Mouse (Mus musculus) midbrain, embryonic 16.5 days (tissue): ENCODE measurements around the gene Pnliprp2. TPM values are rescaled to one million over a fixed set of nuclear protein-coding genes. Genes with fewer than 3 reads are reported as not detected.

ENCODE experiments used
- ATAC-seq: fragments of 200-750 bp; cut with Nextera tagmentation; 2 replicates; pipeline ENCODE4 v1.8.0; 2017; ENCODE audit warnings: moderate TSS enrichment
- H3K27ac ChIP-seq: fragments of 300-500 bp; sonication (generic); 2 replicates; pipeline ENCODE4 v1.5.1; 2014; ENCODE audit warnings: mild to moderate bottlenecking, low read length, mixed read lengths
- H3K27me3 ChIP-seq: fragments of 300-500 bp; sonication (generic); 2 replicates; pipeline ENCODE4 v1.6.1; 2014; ENCODE audit warnings: low read depth, low read length, mixed read lengths; ENCODE audit not compliant: control insufficient read depth, insufficient read depth
- H3K36me3 ChIP-seq: fragments of 300-500 bp; sonication (generic); 2 replicates; pipeline ENCODE4 v1.6.1; 2014; ENCODE audit warnings: mild to moderate bottlenecking, low read length, moderate library complexity, mixed read lengths; ENCODE audit not compliant: control insufficient read depth, insufficient read depth
- H3K4me1 ChIP-seq: fragments of 300-500 bp; sonication (generic); 2 replicates; pipeline ENCODE4 v1.6.1; 2014; ENCODE audit warnings: mild to moderate bottlenecking, low read length, mixed read lengths; ENCODE audit not compliant: control insufficient read depth, insufficient read depth
- H3K4me2 ChIP-seq: fragments of 300-500 bp; sonication (generic); 2 replicates; pipeline ENCODE4 v1.6.1; 2014; ENCODE audit warnings: mild to moderate bottlenecking, low read length, mixed read lengths
- H3K4me3 ChIP-seq: fragments of 300-500 bp; sonication (generic); 2 replicates; pipeline ENCODE4 v1.5.1; 2014; ENCODE audit warnings: low read depth, mild to moderate bottlenecking, low read length, moderate library complexity, mixed read lengths
- H3K9ac ChIP-seq: fragments of 300-500 bp; sonication (generic); 2 replicates; pipeline ENCODE4 v1.6.1; 2014; ENCODE audit warnings: low read depth, low read length, mixed read lengths
- H3K9me3 ChIP-seq: fragments of 300-500 bp; sonication (generic); replicated peaks from 2 replicates; pipeline ENCODE4 v1.6.1; 2014; ENCODE audit warnings: mild to moderate bottlenecking, low read length, mixed read lengths; ENCODE audit not compliant: control insufficient read depth, poor library complexity, severe bottlenecking
- whole genome bisulfite sequencing: fragments of 180-500 bp; shearing (Covaris S2); extraction: QIAGEN DNeasy Blood & Tissue Kit; methylation state at CpG from one replicate; pipeline ENCODE4 v1.1.7; 2014; 5-methylcytosine and 5-hydroxymethylcytosine counted together
- polyA plus RNA-seq: library from polyadenylated mRNA; unstranded; fragments of >200 nt; fragmentation: Nextera tagmentation; extraction: Ambion mirVana; gene quantifications from 2 replicates; pipeline ENCODE4 v1.2.1, GENCODE M21; 2015

The Pnliprp2 gene
- polyA plus RNA-seq, 1 experiment from 2014 or later, result not detected

DNA sequence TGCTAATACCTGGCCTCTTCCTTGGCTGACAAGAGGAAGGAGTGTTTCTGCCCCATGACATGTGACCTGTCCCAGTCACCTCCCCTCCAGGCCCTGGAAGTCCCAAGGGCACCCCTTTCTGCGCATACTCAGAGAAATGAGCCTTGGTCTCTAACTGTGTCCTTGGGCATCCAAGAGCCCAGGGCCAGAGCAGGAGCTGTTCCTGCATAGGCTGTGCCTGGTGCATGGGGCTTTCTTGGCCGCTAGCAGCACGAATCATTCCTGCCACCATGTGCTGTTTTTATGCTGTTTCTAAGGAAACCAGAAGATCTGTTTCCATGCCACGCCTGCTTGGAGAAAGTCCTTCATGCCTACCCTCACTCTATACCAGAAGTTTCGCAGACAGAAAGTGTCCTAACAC, 51.0 kb downstream of the Pnliprp2 start:
- Histone ChIP-seq H3K27me3 (no peaks in the 10 kb centered on the region), H3K4me3 (no peak overlapping the region), H3K27ac (no peak overlapping the region), H3K36me3 (no peaks in the 10 kb centered on the region), H3K4me2 (no peak overlapping the region), H3K9me3 (no peaks in the 10 kb centered on the region), H3K4me1 (no peaks in the 10 kb centered on the region), H3K9ac (no peak overlapping the region)
- WGBS, result 81% methylated on average over 5 of the region's 5 CpGs
- ATAC-seq, result no peak

DNA sequence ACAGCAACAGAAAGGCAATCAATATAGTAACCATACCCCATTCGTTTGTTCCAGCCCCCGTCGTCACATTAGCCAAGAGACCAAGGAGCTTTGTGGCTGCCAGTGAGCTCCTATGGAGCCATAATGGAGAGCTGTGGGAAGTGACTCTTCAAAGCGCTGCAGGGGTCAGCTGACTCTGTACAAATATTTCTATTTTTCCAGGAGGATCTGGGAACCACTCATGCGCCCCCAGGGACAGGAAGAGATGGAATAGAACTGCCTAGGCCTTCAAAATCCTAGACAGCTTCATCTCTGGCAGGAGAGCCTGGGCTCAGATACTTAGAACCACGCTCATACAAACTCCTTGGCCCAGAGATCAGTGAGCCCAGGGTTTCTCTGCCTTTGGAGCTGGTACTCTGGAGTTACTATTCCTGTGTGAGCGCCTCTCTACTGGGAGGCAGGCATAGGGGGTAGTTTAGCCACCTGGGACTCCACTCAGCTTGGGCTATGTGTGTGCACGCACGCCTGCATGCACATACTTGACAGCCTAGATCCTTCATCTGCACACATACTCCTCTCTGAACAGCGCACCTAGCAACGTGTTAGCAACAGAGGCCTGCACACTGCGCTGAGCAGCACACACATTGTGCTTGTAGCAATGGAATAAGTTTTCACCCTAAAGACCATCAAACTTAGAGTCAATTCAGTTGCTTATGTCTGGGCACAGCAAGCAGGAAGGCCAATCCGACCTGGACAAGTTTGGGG, 55.8 kb downstream of the Pnliprp2 start:
- 83% methylated on average over 13 of the region's 13 CpGs for WGBS
- ATAC-seq, result no peak
- Histone ChIP-seq H3K36me3 (peaks cover 7% of the 10 kb centered on the region), H3K9me3 (no peaks in the 10 kb centered on the region), H3K4me3 (no peak overlapping the region), H3K9ac (no peak overlapping the region), H3K4me1 (no peaks in the 10 kb centered on the region), H3K27ac (no peak overlapping the region), H3K27me3 (no peaks in the 10 kb centered on the region), H3K4me2 (no peak overlapping the region)

DNA sequence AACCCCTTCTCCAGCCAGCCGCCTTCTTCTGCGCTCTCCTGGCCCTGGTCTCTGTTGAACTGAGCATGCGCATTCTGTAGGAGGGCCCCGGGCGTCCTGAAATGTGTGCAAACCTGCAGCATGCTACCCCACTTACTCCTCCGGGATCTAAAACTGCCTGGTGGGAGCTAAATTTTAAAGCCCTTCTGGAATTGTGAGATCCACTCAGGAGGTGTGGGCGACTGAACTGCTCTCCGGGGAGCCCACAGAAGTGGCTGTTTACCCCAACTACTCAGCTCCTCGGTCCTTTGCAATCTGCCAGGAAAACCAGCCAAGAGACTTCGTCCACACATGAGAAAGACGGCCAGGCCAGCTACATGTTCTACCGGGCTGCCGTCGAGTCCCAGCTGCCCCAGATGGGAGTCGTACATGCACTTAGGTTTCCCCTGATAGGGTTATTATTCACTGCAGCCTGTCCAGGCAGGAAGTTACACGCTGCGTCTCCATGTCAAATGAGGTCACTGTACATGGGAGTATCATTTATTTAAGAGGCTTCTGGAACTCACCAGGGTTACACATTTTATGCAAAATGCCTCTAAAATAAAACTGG, 57.0 kb downstream of the Pnliprp2 start:
- Histone ChIP-seq H3K27me3 (no peaks in the 10 kb centered on the region), H3K9me3 (no peaks in the 10 kb centered on the region), H3K4me1 (no peaks in the 10 kb centered on the region), H3K36me3 (peaks cover 7% of the 10 kb centered on the region), H3K27ac (peak overlapping the region; percentile 38; the same call in 1 of the 2 replicates), H3K4me2 (no peak overlapping the region), H3K4me3 (no peak overlapping the region), H3K9ac (no peak overlapping the region)
- WGBS, result 83% methylated on average over 17 of the region's 17 CpGs
- no peak for ATAC-seq

DNA sequence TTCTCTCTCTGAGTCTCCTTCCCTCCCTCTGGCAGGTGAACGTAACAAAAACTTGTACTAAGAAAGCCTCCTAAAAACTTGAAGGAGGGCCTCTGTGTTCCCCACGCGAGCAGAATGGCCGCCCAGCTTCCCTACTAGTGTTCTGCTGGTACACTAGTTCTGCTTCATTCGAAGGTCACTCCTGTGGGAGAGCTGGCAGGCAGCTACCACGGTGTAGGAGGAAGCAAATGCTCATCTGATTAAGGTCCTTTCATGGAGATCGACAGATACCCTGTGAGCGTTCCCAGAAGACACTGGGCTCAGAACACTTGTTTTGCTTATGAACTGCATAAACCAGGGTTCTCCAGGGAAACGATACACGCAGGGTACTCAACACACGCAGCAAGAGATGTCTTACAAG, 57.9 kb downstream of the Pnliprp2 start:
- no peak overlapping the region for H3K9ac ChIP-seq
- 85% methylated on average over 11 of the region's 11 CpGs for WGBS
- peaks cover 7% of the 10 kb centered on the region for H3K36me3 ChIP-seq
- H3K4me1 ChIP-seq, result no peaks in the 10 kb centered on the region
- no peak overlapping the region for H3K4me2 ChIP-seq
- ATAC-seq, result no peak
- no peak overlapping the region for H3K4me3 ChIP-seq
- no peaks in the 10 kb centered on the region for H3K27me3 ChIP-seq
- no peak overlapping the region for H3K27ac ChIP-seq
- no peaks in the 10 kb centered on the region for H3K9me3 ChIP-seq

DNA sequence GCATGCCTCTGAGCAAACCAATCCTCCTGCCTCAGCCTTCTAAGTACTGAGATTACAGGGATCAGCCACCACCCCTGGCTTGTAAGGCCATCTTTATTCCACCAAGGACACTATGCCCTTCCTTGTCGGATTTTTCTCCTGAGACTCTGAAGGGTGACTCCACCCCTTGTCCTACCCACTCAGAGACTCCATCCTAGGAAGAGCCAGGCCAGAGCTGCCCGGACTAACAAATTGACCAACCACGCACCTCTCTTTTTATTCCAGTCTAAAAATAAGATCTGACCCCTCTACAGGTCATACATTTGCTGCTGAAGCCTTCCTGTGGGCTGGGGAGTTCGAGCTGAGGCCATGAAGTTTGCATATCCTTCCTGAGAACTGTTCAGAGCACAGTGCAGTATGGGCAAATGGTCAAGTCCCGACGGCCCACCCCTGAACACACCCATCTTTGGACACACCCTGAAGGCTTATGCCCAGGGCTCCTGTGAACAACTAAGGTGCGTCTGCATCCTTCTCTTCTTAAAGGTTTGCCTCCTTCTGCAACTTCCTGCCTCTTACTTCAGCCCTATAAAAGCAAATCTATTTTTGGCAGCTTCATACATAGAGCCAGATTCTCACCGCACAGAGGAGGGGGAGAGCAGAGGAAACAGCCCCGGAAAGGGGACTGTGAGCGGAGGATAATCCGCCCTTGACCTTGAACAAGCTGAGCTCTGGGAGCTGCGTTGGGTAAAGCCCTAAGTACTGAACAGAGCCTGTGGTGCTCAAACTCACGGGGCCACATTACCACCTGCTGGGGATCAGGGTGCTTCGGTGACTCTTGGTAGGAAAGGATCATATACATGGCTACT, 59.3 kb downstream of the Pnliprp2 start:
- no peaks in the 10 kb centered on the region for H3K9me3 ChIP-seq
- no peak for ATAC-seq
- no peak overlapping the region for H3K4me2 ChIP-seq
- peaks cover 7% of the 10 kb centered on the region for H3K36me3 ChIP-seq
- WGBS, result 83% methylated on average over 14 of the region's 14 CpGs
- no peak overlapping the region for H3K4me3 ChIP-seq
- no peak overlapping the region for H3K9ac ChIP-seq
- H3K4me1 ChIP-seq, result no peaks in the 10 kb centered on the region
- H3K27me3 ChIP-seq, result no peaks in the 10 kb centered on the region
- H3K27ac ChIP-seq, result no peak overlapping the region

DNA sequence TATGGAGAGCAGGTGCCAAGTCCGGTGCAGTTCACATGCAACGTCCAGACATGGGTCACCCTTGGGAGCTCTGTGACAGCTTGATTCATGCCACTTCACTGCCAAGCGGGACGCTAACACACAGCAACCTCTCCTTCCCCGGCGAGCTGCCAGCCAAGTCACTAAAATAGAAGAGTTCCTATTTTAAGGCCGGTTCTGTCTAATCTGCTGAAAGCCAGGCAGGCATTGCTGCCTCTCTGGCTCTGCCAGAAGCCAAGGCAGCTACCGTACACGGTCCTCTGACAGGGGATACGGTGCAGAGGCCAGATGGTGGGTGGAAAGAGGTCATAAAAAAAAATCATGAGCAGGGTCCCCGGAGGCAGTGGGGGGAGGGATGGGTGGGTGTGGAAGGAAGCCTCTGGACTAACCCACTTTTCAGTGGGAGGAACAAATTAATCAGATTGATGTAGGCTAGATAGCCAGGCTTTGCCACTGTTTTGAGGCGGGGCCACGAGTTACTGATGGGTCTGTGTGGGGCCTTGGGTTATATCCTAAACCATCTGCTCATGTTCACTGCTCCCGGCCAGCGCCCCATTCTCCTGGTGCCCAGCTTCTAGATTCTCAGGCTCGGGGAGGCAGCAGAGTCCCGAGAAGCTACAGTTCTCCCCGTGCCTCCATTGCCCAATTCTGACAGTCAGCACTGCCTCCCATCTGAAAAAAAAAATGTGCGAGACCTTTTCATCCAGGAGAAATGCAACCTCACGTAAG, 63.1 kb downstream of the Pnliprp2 start:
- Histone ChIP-seq H3K36me3 (peaks cover 15% of the 10 kb centered on the region), H3K27me3 (no peaks in the 10 kb centered on the region), H3K9me3 (no peaks in the 10 kb centered on the region; the same call in 1 of the 2 replicates), H3K4me2 (no peak overlapping the region), H3K4me1 (no peaks in the 10 kb centered on the region), H3K27ac (no peak overlapping the region), H3K9ac (no peak overlapping the region), H3K4me3 (no peak overlapping the region)
- 73% methylated on average over 20 of the region's 20 CpGs for WGBS
- ATAC-seq, result no peak

DNA sequence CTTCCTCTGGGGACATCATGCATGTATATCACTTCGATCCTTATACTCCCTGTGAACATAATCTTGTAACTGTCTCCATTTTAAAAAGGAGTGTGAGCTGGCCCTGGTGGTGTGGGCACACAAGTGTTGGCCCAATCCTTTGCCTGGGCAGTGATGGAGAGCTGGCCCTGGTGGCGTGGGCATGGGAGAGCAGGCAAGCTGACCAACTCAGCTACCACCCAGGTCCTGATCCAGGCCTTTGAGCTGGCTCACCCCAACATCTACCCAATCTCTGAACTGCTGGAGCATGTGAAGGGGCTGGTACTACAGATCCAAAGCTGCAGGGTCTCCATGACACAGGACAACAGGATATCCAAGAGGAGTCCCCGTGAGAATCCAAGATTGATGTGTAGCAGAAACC, 63.8 kb downstream of the Pnliprp2 start:
- H3K36me3 ChIP-seq, result peaks cover 13% of the 10 kb centered on the region
- no peaks in the 10 kb centered on the region; the same call in 1 of the 2 replicates for H3K9me3 ChIP-seq
- WGBS, result 89% methylated on average over 3 of the region's 3 CpGs
- H3K4me1 ChIP-seq, result no peaks in the 10 kb centered on the region
- H3K4me2 ChIP-seq, result no peak overlapping the region
- no peak overlapping the region for H3K9ac ChIP-seq
- H3K27me3 ChIP-seq, result no peaks in the 10 kb centered on the region
- no peak for ATAC-seq
- H3K27ac ChIP-seq, result no peak overlapping the region
- no peak overlapping the region for H3K4me3 ChIP-seq

DNA sequence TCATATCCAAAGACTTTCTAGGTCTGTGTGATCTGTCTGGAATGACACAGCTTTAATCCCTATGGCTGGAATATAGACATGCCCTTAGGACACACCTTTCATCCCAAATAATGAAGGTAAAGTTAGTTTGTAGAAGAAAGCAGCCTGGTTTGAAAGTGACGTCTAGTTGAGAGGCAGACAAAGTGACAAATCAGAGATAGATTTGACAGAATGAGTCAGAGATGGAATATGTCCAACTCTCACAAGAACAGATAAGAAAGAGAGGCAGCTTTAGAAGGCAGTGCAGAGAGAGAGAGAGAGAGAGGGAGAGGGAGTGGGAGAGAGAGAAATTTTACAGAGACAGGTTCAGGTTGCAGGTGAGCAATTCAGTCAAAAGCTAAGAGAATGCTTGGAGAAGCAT, 64.8 kb downstream of the Pnliprp2 start:
- no peaks in the 10 kb centered on the region for H3K27me3 ChIP-seq
- no peak overlapping the region for H3K27ac ChIP-seq
- H3K4me1 ChIP-seq, result peaks cover 3% of the 10 kb centered on the region; the same call in 1 of the 2 replicates
- H3K4me2 ChIP-seq, result no peak overlapping the region
- H3K4me3 ChIP-seq, result no peak overlapping the region
- 77% methylated on average over 1 of the region's 1 CpGs for WGBS
- ATAC-seq, result no peak
- H3K9me3 ChIP-seq, result no peaks in the 10 kb centered on the region; the same call in 1 of the 2 replicates
- peaks cover 13% of the 10 kb centered on the region for H3K36me3 ChIP-seq
- H3K9ac ChIP-seq, result no peak overlapping the region
